Mouse (Mus musculus) myocyte (in vitro differentiated cells): ENCODE results near the gene Pdzd2. TPM values are rescaled to one million over a fixed set of nuclear protein-coding genes. Genes with fewer than 3 reads are reported as not detected.

Source experiments
- H3K27me3 ChIP-seq: one replicate; pipeline ENCODE4 v1.6.1; 2011; ENCODE audit not compliant: control insufficient read depth, insufficient read depth, insufficient read length
- H3K36me3 ChIP-seq: one replicate; pipeline ENCODE4 v1.6.1; 2011; ENCODE audit not compliant: control insufficient read depth, insufficient read depth
- H3K4me2 ChIP-seq: one replicate; pipeline ENCODE4 v1.6.1; 2011; ENCODE audit warnings: low read depth, control low read depth
- H3K4me3 ChIP-seq: one replicate; pipeline ENCODE4 v1.5.1; 2011; ENCODE audit warnings: mild to moderate bottlenecking, control low read depth, moderate library complexity
- H3K79me2 ChIP-seq: one replicate; pipeline ENCODE4 v1.6.1; 2011; ENCODE audit not compliant: control insufficient read depth, insufficient read depth
- H3ac ChIP-seq: one replicate; pipeline ENCODE4 v1.6.1; 2011; ENCODE audit not compliant: control insufficient read depth, insufficient read length
- CEBPB ChIP-seq: IDR thresholded peaks from 2 replicates; pipeline ENCODE4 v1.6.1; 2011; ENCODE audit warnings: mild to moderate bottlenecking, moderate library complexity; ENCODE audit not compliant: poor library complexity, insufficient read depth, severe bottlenecking
- E2F4 ChIP-seq: IDR thresholded peaks from one replicate; pipeline ENCODE4 v1.6.1; 2011; ENCODE audit warnings: mild to moderate bottlenecking, control low read depth, moderate library complexity; ENCODE audit not compliant: insufficient read depth
- MAX ChIP-seq: IDR thresholded peaks from one replicate; pipeline ENCODE4 v1.6.1; 2011; ENCODE audit warnings: low read depth, mild to moderate bottlenecking, control low read depth
- MYOD1 ChIP-seq, 3 experiments: IDR thresholded peaks; one replicate each; pipeline ENCODE4 v1.6.1; 2011; ENCODE audit warnings: control low read depth in 2 of 3, low read depth in 2 of 3, mild to moderate bottlenecking in 2 of 3, moderate library complexity in 1 of 3; ENCODE audit not compliant: insufficient read length in 2 of 3, control insufficient read depth in 1 of 3
- MYOG ChIP-seq, 3 experiments: IDR thresholded peaks; one replicate each; pipeline ENCODE4 v1.6.1; 2011; ENCODE audit warnings: control low read depth in 2 of 3, low read depth in 2 of 3, mild to moderate bottlenecking in 2 of 3; ENCODE audit not compliant: insufficient read length in 2 of 3, control insufficient read depth in 1 of 3, insufficient read depth in 1 of 3
- POLR2A ChIP-seq: IDR thresholded peaks from one replicate; pipeline ENCODE4 v1.6.1; 2011; ENCODE audit warnings: low read depth, mild to moderate bottlenecking, control low read depth, moderate library complexity; ENCODE audit not compliant: insufficient read length
- POLR2AphosphoS2 ChIP-seq: IDR thresholded peaks from one replicate; pipeline ENCODE4 v1.6.1; 2011; ENCODE audit warnings: low read depth, control low read depth; ENCODE audit not compliant: insufficient read length
- REST ChIP-seq: IDR thresholded peaks from one replicate; pipeline ENCODE4 v1.6.1; 2011; ENCODE audit warnings: mild to moderate bottlenecking, control low read depth, moderate library complexity; ENCODE audit not compliant: insufficient read depth, insufficient read length
- SRF ChIP-seq: IDR thresholded peaks from one replicate; pipeline ENCODE4 v1.6.1; 2011; ENCODE audit warnings: low read depth; ENCODE audit not compliant: control insufficient read depth, insufficient read length
- TCF12 ChIP-seq: IDR thresholded peaks from one replicate; pipeline ENCODE4 v1.6.1; 2011; ENCODE audit warnings: mild to moderate bottlenecking, control low read depth; ENCODE audit not compliant: poor library complexity, insufficient read depth, severe bottlenecking
- TCF3 ChIP-seq: IDR thresholded peaks from one replicate; pipeline ENCODE4 v1.6.1; 2011; ENCODE audit warnings: low read depth, control low read depth; ENCODE audit not compliant: insufficient read length
- USF1 ChIP-seq: IDR thresholded peaks from one replicate; pipeline ENCODE4 v1.6.1; 2011; ENCODE audit warnings: low read depth, mild to moderate bottlenecking, control low read depth, moderate library complexity
- polyA plus RNA-seq: library from polyadenylated mRNA; unstranded; fragments of >200 nt; fragmentation: generic; extraction: Trizol; gene quantifications from one replicate; pipeline ENCODE4 v1.2.1, GENCODE M21; 2012; ENCODE audit warnings: missing spikeins

The Pdzd2 gene
- polyA plus RNA-seq, 1 experiment = 0.01 TPM

GRCm38 (mm10) chr15:12354281-12354810 is 385.4 kb downstream of the Pdzd2 start:
- no peak for TF ChIP-seq POLR2A
- TF ChIP-seq MYOD1 (IDR thresholded peaks at IDR 0.05; ENCODE audit: control insufficient read depth in 1 of 3, insufficient read length in 2 of 3, low read depth in 2 of 3) = no peak
- TF ChIP-seq REST = no peak
- no peak for TF ChIP-seq MYOG (IDR thresholded peaks at IDR 0.05; ENCODE audit: control insufficient read depth in 1 of 3, insufficient read depth in 1 of 3, insufficient read length in 2 of 3, low read depth in 2 of 3)
- TF ChIP-seq TCF3 = no peak
- TF ChIP-seq USF1 = no peak
- no peak for TF ChIP-seq E2F4
- peaks cover 6% of the 10 kb centered on the region for H3K79me2 ChIP-seq
- no peak overlapping the region for H3ac ChIP-seq
- H3K27me3 ChIP-seq = no peaks in the 10 kb centered on the region
- H3K36me3 ChIP-seq = peaks cover 44% of the 10 kb centered on the region
- no peak overlapping the region for H3K4me3 ChIP-seq
- no peak overlapping the region for H3K4me2 ChIP-seq

GRCm38 (mm10) chr15:12351470-12351869 is 388.3 kb downstream of the Pdzd2 start:
- peaks cover 44% of the 10 kb centered on the region for H3K36me3 ChIP-seq
- no peak for TF ChIP-seq SRF
- TF ChIP-seq TCF3 = no peak
- TF ChIP-seq TCF12 = no peak
- TF ChIP-seq USF1 = no peak
- TF ChIP-seq E2F4 = no peak
- no peak for TF ChIP-seq MYOD1 (IDR thresholded peaks at IDR 0.05; ENCODE audit: control insufficient read depth in 1 of 3, insufficient read length in 2 of 3, low read depth in 2 of 3)
- TF ChIP-seq MYOG (IDR thresholded peaks at IDR 0.05; ENCODE audit: control insufficient read depth in 1 of 3, insufficient read depth in 1 of 3, insufficient read length in 2 of 3, low read depth in 2 of 3) = no peak
- TF ChIP-seq REST = no peak
- no peak for TF ChIP-seq POLR2AphosphoS2
- TF ChIP-seq MAX = no peak
- H3K4me2 ChIP-seq = no peak overlapping the region

GRCm38 (mm10) chr15:12349840-12350239 is 389.9 kb downstream of the Pdzd2 start:
- no peak for TF ChIP-seq REST
- no peak for TF ChIP-seq TCF3
- no peak for TF ChIP-seq E2F4
- TF ChIP-seq MAX = no peak
- Histone ChIP-seq H3ac (no peak overlapping the region), H3K4me3 (no peak overlapping the region), H3K4me2 (no peak overlapping the region), H3K79me2 (peaks cover 13% of the 10 kb centered on the region), H3K36me3 (peaks cover 37% of the 10 kb centered on the region), H3K27me3 (no peaks in the 10 kb centered on the region)

More at GRCm38 (mm10) chr15:12351470-12351869, 388.3 kb downstream of the Pdzd2 start:
- no peak overlapping the region for H3K4me3 ChIP-seq
- H3K79me2 ChIP-seq = peaks cover 13% of the 10 kb centered on the region
- no peaks in the 10 kb centered on the region for H3K27me3 ChIP-seq
- H3ac ChIP-seq = no peak overlapping the region

DNA sequence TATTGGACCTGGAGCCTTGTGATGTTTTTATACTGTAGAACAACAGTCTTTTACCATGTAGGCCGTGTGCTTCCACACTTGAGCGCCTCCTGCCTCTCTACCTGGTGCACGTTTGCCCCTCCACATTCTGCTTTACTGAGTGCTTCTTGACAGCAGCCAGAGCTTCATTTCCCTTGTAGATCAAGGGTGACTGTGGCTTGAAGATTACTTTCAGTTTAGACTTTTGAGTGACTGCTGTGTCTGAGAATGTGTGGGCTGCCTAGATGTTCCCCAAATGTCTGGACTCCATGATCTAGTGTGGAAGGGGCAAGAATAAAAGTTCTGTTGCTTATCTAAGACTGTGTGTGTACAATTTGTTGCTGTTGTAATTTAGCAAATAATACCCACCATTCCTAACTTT is 390.8 kb downstream of the Pdzd2 start:
- Histone ChIP-seq H3K79me2 (peaks cover 15% of the 10 kb centered on the region), H3K27me3 (no peaks in the 10 kb centered on the region), H3K4me2 (no peak overlapping the region), H3K36me3 (peaks cover 38% of the 10 kb centered on the region), H3K4me3 (no peak overlapping the region), H3ac (no peak overlapping the region)
- TF ChIP-seq TCF12 (no peak), MYOG (IDR thresholded peaks at IDR 0.05; ENCODE audit: control insufficient read depth in 1 of 3, insufficient read depth in 1 of 3, insufficient read length in 2 of 3, low read depth in 2 of 3) (no peak), POLR2A (no peak), CEBPB (no peak), REST (no peak), E2F4 (no peak), TCF3 (no peak), MYOD1 (IDR thresholded peaks at IDR 0.05; ENCODE audit: control insufficient read depth in 1 of 3, insufficient read length in 2 of 3, low read depth in 2 of 3) (no peak)

DNA sequence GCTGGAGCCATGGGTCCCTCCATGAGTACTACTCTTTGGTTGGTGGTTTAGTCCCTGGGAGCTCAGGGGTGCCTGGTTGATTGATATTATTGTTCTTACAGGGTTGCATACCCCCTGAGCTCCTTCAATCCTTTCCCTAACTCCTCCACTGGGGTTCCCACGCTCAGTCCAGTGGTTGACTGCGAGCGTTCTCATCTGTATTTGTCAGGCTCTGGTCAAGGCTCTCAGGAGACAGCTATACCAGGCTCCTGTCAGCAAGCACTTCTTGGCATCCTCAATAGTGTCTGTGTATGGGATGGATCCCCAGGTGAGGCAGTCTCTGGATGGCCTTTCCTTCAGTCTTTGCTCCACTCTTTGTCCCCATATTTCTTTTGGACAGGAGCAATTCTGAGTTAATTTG is 392.8 kb downstream of the Pdzd2 start:
- no peaks in the 10 kb centered on the region for H3K27me3 ChIP-seq
- TF ChIP-seq POLR2A (no peak), SRF (no peak), TCF12 (no peak), USF1 (no peak), CEBPB (no peak), TCF3 (no peak), MYOG (IDR thresholded peaks at IDR 0.05; ENCODE audit: control insufficient read depth in 1 of 3, insufficient read depth in 1 of 3, insufficient read length in 2 of 3, low read depth in 2 of 3) (no peak), E2F4 (no peak), POLR2AphosphoS2 (no peak), MAX (no peak), MYOD1 (IDR thresholded peaks at IDR 0.05; ENCODE audit: control insufficient read depth in 1 of 3, insufficient read length in 2 of 3, low read depth in 2 of 3) (no peak), REST (no peak)
- H3K36me3 ChIP-seq = peaks cover 40% of the 10 kb centered on the region
- no peak overlapping the region for H3K4me3 ChIP-seq
- H3ac ChIP-seq = no peak overlapping the region
- no peak overlapping the region for H3K4me2 ChIP-seq
- H3K79me2 ChIP-seq = peaks cover 34% of the 10 kb centered on the region
